Mouse (Mus musculus) heart, adult 2 months (tissue): ENCODE data around the gene Tdrd6. TPM values are rescaled to one million over a fixed set of nuclear protein-coding genes. Genes with fewer than 3 reads are reported as not detected.

Experiments used
- DNase-seq, 2 experiments: peaks; one replicate each; pipeline ENCODE4 v3.0.0; 2021
- H3K27ac ChIP-seq: fragments of 200-600 bp; 2 replicates; pipeline ENCODE4 v1.8.1; 2022
- H3K27me3 ChIP-seq: fragments of 200-500 bp; 2 replicates; pipeline ENCODE4 v1.6.1; 2012; ENCODE audit warnings: mild to moderate bottlenecking, low read length, inconsistent platforms, mixed read lengths; ENCODE audit not compliant: control insufficient read depth, insufficient read depth
- H3K36me3 ChIP-seq: fragments of 200-500 bp; 2 replicates; pipeline ENCODE4 v1.6.1; 2012; ENCODE audit warnings: low read length, inconsistent platforms; ENCODE audit not compliant: control insufficient read depth, insufficient read depth
- H3K4me1 ChIP-seq: fragments of 200-500 bp; 2 replicates; pipeline ENCODE4 v1.6.1; 2011; ENCODE audit warnings: low read length; ENCODE audit not compliant: control insufficient read depth, insufficient read depth
- H3K4me3 ChIP-seq: fragments of 200-600 bp; 2 replicates; pipeline ENCODE4 v1.8.1; 2022
- H3K79me2 ChIP-seq: fragments of 200-500 bp; replicated peaks from 2 replicates; pipeline ENCODE4 v1.6.1; 2012; ENCODE audit warnings: mild to moderate bottlenecking, inconsistent platforms, low read length, moderate library complexity, mixed read lengths; ENCODE audit not compliant: control insufficient read depth, insufficient read depth
- H3K9ac ChIP-seq: fragments of 200-500 bp; 2 replicates; pipeline ENCODE4 v1.6.1; 2012; ENCODE audit warnings: low read depth, mild to moderate bottlenecking, control low read depth, inconsistent platforms, low read length, mixed read lengths
- CTCF ChIP-seq: fragments of 200-600 bp; IDR thresholded peaks from 2 replicates; pipeline ENCODE4 v1.8.1; 2022; ENCODE audit warnings: antibody characterized with exemption, mild to moderate bottlenecking, moderate library complexity
- EP300 ChIP-seq: fragments of 200-500 bp; IDR thresholded peaks from 2 replicates; pipeline ENCODE4 v1.6.1; 2011; ENCODE audit warnings: low read depth, low read length, control low read depth; ENCODE audit not compliant: insufficient read depth
- POLR2A ChIP-seq: fragments of 200-500 bp; IDR thresholded peaks from 2 replicates; pipeline ENCODE4 v1.6.1; 2011; ENCODE audit warnings: mild to moderate bottlenecking, low read depth, low read length, control low read depth; ENCODE audit not compliant: insufficient read depth
- WGBS: fragments of 180-500 bp; shearing (Covaris S2); methylation state at CpG from one replicate; pipeline ENCODE4 v1.1.7; 2018; 5-methylcytosine and 5-hydroxymethylcytosine counted together
- intact Hi-C: fragments of 180-260 bp; cut with DNase I; formaldehyde crosslinking; loops from one replicate; pipeline ENCODE4 v1.15.1; 2025
- polyA plus RNA-seq: library from polyadenylated mRNA; depleted of rRNA; stranded (reverse); fragments of >200 nt; gene quantifications from 2 replicates; pipeline ENCODE4 v1.2.3, GENCODE M21; 2012
- total RNA-seq, 2 experiments: library from RNA; stranded (reverse); gene quantifications; 2 replicates each; pipeline ENCODE4 v1.2.3; 2021

The Tdrd6 gene
- total and polyA plus RNA-seq, 3 experiments, result 0.02 TPM; not detected in 2

- Histone ChIP-seq H3K4me1 (peaks cover 3% of the 10 kb centered on the region; the same call in 1 of the 2 replicates), H3K4me3 (no peak overlapping the region), H3K79me2 (no peaks in the 10 kb centered on the region), H3K27me3 (no peaks in the 10 kb centered on the region), H3K36me3 (no peaks in the 10 kb centered on the region), H3K9ac (no peak overlapping the region), H3K27ac (no peak overlapping the region)
- no peak for DNase-seq
- intact Hi-C loops, result loop anchor here (10.0 kb wide), 1 partner anchor 52 kb away; no protein-coding TSS in a partner anchor
- 95% methylated on average over 2 of the region's 2 CpGs for WGBS
- TF ChIP-seq CTCF, result no peak
- no peak for TF ChIP-seq POLR2A
- TF ChIP-seq EP300, result no peak
Observed at GRCm38 (mm10) chr17:43587278-43587677, 42.8 kb downstream of the Tdrd6 start.

- H3K36me3 ChIP-seq, result no peaks in the 10 kb centered on the region; the same call in 1 of the 2 replicates
- peaks cover 7% of the 10 kb centered on the region for H3K4me1 ChIP-seq
- DNase-seq, result no peak
- no peak for TF ChIP-seq CTCF
- no peak for TF ChIP-seq EP300
- TF ChIP-seq POLR2A, result no peak
- no peak overlapping the region for H3K4me3 ChIP-seq
- no peak overlapping the region for H3K27ac ChIP-seq
- no peaks in the 10 kb centered on the region for H3K79me2 ChIP-seq
- no peaks in the 10 kb centered on the region for H3K27me3 ChIP-seq
- no peak overlapping the region for H3K9ac ChIP-seq
- intact Hi-C loops, result loop anchor here (10.0 kb wide), 1 partner anchor 50 kb away; no protein-coding TSS in a partner anchor
- WGBS, result 40% methylated on average over 7 of the region's 7 CpGs
Observed at GRCm38 (mm10) chr17:43584771-43585170, 45.3 kb downstream of the Tdrd6 start.

- Histone ChIP-seq H3K27ac (peak overlapping the region; percentile 60), H3K36me3 (no peaks in the 10 kb centered on the region; the same call in 1 of the 2 replicates), H3K4me1 (peaks cover 7% of the 10 kb centered on the region), H3K79me2 (no peaks in the 10 kb centered on the region), H3K27me3 (no peaks in the 10 kb centered on the region), H3K4me3 (no peak overlapping the region), H3K9ac (no peak overlapping the region)
- TF ChIP-seq EP300 (no peak), POLR2A (no peak), CTCF (no peak)
- intact Hi-C loops, result loop anchor here (10.0 kb wide), 1 partner anchor 46 kb away; no protein-coding TSS in a partner anchor
- peak; percentile 34 for DNase-seq
- WGBS, result 14% methylated on average over 8 of the region's 8 CpGs
Observed at GRCm38 (mm10) chr17:43581012-43581467, 49.1 kb downstream of the Tdrd6 start.

GRCm38 (mm10) chr17:43580456-43580855 is 49.6 kb downstream of the Tdrd6 start:
- WGBS, result 11% methylated on average over 3 of the region's 3 CpGs
- Histone ChIP-seq H3K4me3 (no peak overlapping the region), H3K36me3 (no peaks in the 10 kb centered on the region; the same call in 1 of the 2 replicates), H3K27ac (peak overlapping the region; percentile 60), H3K4me1 (peaks cover 7% of the 10 kb centered on the region), H3K79me2 (no peaks in the 10 kb centered on the region), H3K27me3 (no peaks in the 10 kb centered on the region), H3K9ac (no peak overlapping the region)
- TF ChIP-seq CTCF (no peak), POLR2A (no peak), EP300 (no peak)
- intact Hi-C loops, result loop anchor here (10.0 kb wide), 1 partner anchor 46 kb away; no protein-coding TSS in a partner anchor
- DNase-seq, result no peak

GRCm38 (mm10) chr17:43573624-43574073 is 56.5 kb downstream of the Tdrd6 start:
- WGBS, result 49% methylated on average over 3 of the region's 3 CpGs
- intact Hi-C loops, result no loop called here
- peak in 1 of 2 experiments; percentile 17 for DNase-seq

GRCm38 (mm10) chr17:43569287-43569686 is 60.8 kb downstream of the Tdrd6 start:
- intact Hi-C loops, result no loop called here
- no peaks in the 10 kb centered on the region for H3K79me2 ChIP-seq
- H3K4me3 ChIP-seq, result no peak overlapping the region
- H3K4me1 ChIP-seq, result no peaks in the 10 kb centered on the region
- no peaks in the 10 kb centered on the region for H3K36me3 ChIP-seq
- no peak for DNase-seq
- TF ChIP-seq POLR2A, result no peak
- TF ChIP-seq CTCF, result no peak
- no peak for TF ChIP-seq EP300
- no peak overlapping the region for H3K9ac ChIP-seq
- H3K27me3 ChIP-seq, result no peaks in the 10 kb centered on the region
- WGBS, result 60% methylated on average over 7 of the region's 7 CpGs
- H3K27ac ChIP-seq, result no peak overlapping the region

More at GRCm38 (mm10) chr17:43573624-43574073, 56.5 kb downstream of the Tdrd6 start:
- Histone ChIP-seq H3K4me1 (no peaks in the 10 kb centered on the region), H3K27ac (no peak overlapping the region), H3K27me3 (no peaks in the 10 kb centered on the region), H3K36me3 (no peaks in the 10 kb centered on the region), H3K9ac (no peak overlapping the region), H3K79me2 (no peaks in the 10 kb centered on the region), H3K4me3 (no peak overlapping the region)
- no peak for TF ChIP-seq POLR2A
- no peak for TF ChIP-seq EP300
- TF ChIP-seq CTCF, result no peak
